Mouse (Mus musculus) forebrain, embryonic 16.5 days (tissue): ENCODE measurements around the gene Camta1. TPM values are rescaled to one million over a fixed set of nuclear protein-coding genes. Genes with fewer than 3 reads are reported as not detected.
A peak's percentile ranks its signal among the peaks of the same experiment; 100 is the strongest.

ENCODE experiments used
- ATAC-seq: fragments of 200-750 bp; cut with Nextera tagmentation; 2 replicates; pipeline ENCODE4 v1.8.0; 2017; ENCODE audit warnings: mild to moderate bottlenecking, moderate library complexity
- H3K27ac ChIP-seq: fragments of 300-500 bp; sonication (generic); 2 replicates; pipeline ENCODE4 v1.5.1; 2014; ENCODE audit warnings: low read length, control low read depth
- H3K27me3 ChIP-seq: fragments of 300-500 bp; sonication (generic); replicated peaks from 2 replicates; pipeline ENCODE4 v1.6.1; 2014; ENCODE audit warnings: low read length; ENCODE audit not compliant: control insufficient read depth, insufficient read depth
- H3K36me3 ChIP-seq: fragments of 300-500 bp; sonication (generic); 2 replicates; pipeline ENCODE4 v1.6.1; 2014; ENCODE audit not compliant: control insufficient read depth, insufficient read depth
- H3K4me1 ChIP-seq: fragments of 300-500 bp; sonication (generic); replicated peaks from 2 replicates; pipeline ENCODE4 v1.6.1; 2014; ENCODE audit warnings: low read length; ENCODE audit not compliant: control insufficient read depth, insufficient read depth
- H3K4me2 ChIP-seq: fragments of 300-500 bp; sonication (generic); 2 replicates; pipeline ENCODE4 v1.6.1; 2014; ENCODE audit warnings: mild to moderate bottlenecking, low read length, control low read depth
- H3K4me3 ChIP-seq: fragments of 300-500 bp; sonication (generic); replicated peaks from 2 replicates; pipeline ENCODE4 v1.5.1; 2014; ENCODE audit warnings: mild to moderate bottlenecking, low read length, control low read depth
- H3K9ac ChIP-seq: fragments of 300-500 bp; sonication (generic); replicated peaks from 2 replicates; pipeline ENCODE4 v1.6.1; 2014; ENCODE audit warnings: low read depth, low read length, control low read depth
- H3K9me3 ChIP-seq: fragments of 300-500 bp; sonication (generic); 2 replicates; pipeline ENCODE4 v1.6.1; 2016; ENCODE audit warnings: low read length; ENCODE audit not compliant: control insufficient read depth
- WGBS: fragments of 180-500 bp; shearing (Covaris S2); extraction: QIAGEN DNeasy Blood & Tissue Kit; methylation state at CpG from one replicate; pipeline ENCODE4 v1.1.7; 2014; 5-methylcytosine and 5-hydroxymethylcytosine counted together
- polyA plus RNA-seq: library from polyadenylated mRNA; unstranded; fragments of >200 nt; fragmentation: Nextera tagmentation; extraction: Ambion mirVana; gene quantifications from 2 replicates; pipeline ENCODE4 v1.2.1, GENCODE M21; 2015

Gene Camta1
- polyA plus RNA-seq, 1 experiment from 2014 or later, result 123 TPM

DNA sequence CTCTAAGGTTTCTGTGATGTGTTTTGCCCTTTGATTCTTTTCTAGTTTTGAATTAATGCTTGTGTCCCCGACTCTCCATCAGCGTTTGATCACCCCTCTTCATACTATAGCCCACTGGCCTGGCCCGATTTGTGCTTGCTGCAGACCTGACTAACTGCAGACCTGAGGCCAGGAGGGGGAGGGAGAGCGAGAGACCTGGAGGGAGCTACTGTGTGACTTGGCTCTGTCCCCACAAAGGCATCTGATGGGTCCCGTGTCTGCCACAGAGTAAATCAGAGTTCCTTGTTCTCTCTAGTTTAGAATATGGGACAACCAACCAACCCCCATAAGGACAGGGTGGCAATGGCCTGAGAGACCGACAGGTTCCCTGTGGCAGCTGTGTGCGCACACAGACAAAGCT lies 522.7 kb downstream of the Camta1 start:
- H3K9ac ChIP-seq, result no peak overlapping the region
- no peak overlapping the region for H3K4me2 ChIP-seq
- 83% methylated on average over 7 of the region's 7 CpGs for WGBS
- H3K27me3 ChIP-seq, result no peaks in the 10 kb centered on the region; the same call in 1 of the 2 replicates
- no peak overlapping the region for H3K4me3 ChIP-seq
- H3K9me3 ChIP-seq, result no peaks in the 10 kb centered on the region
- no peaks in the 10 kb centered on the region for H3K4me1 ChIP-seq
- H3K36me3 ChIP-seq, result no peaks in the 10 kb centered on the region
- no peak for ATAC-seq
- H3K27ac ChIP-seq, result no peak overlapping the region

DNA sequence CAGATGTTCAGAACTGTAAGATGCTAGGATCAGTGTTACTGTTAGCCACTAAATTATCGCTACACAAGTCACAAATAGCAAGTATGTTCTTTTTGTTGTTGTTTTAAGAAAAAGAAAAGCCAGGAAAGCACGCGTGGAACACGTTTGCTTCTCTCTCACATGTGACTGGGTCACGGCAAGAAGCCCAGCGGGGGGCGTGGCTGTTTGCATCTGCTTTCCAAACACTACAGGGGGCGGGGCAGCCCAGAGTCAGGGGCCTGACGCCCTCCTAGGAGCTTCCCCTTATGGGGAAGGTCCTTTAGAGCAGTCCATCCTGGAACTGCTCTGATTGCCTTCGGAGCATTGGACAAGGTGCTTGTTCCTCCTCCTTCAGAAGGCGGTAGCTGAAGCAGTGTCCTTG lies 524.1 kb downstream of the Camta1 start:
- no peaks in the 10 kb centered on the region for H3K4me1 ChIP-seq
- H3K27me3 ChIP-seq, result no peaks in the 10 kb centered on the region; the same call in 1 of the 2 replicates
- 30% methylated on average over 11 of the region's 11 CpGs for WGBS
- no peak overlapping the region for H3K9ac ChIP-seq
- H3K4me2 ChIP-seq, result no peak overlapping the region
- H3K9me3 ChIP-seq, result no peaks in the 10 kb centered on the region
- no peaks in the 10 kb centered on the region for H3K36me3 ChIP-seq
- H3K27ac ChIP-seq, result no peak overlapping the region
- no peak overlapping the region for H3K4me3 ChIP-seq
- ATAC-seq, result no peak

DNA sequence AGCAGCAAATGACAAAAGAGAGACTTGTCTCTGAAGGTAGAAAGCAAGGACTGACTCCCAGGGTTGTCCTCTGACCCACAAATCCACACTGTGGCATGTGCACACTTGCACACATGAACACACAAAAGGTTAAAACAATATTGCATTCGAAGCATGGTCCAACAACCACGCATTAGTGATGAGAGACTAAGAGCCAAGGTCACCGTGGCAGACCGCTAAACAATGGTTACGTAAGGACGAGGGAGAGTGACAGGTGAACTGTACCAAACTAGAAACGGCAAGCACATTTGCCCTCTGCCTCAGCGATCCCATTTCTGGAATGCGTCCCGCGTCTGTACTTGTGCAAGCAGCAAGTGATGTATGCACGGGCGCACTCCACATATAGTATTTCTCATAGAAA lies 525.3 kb downstream of the Camta1 start:
- Histone ChIP-seq H3K4me2 (no peak overlapping the region), H3K4me1 (peaks cover 2% of the 10 kb centered on the region; the same call in 1 of the 2 replicates), H3K9ac (no peak overlapping the region), H3K27ac (no peak overlapping the region), H3K36me3 (no peaks in the 10 kb centered on the region), H3K9me3 (no peaks in the 10 kb centered on the region), H3K4me3 (no peak overlapping the region), H3K27me3 (no peaks in the 10 kb centered on the region; the same call in 1 of the 2 replicates)
- 83% methylated on average over 13 of the region's 13 CpGs for WGBS
- no peak for ATAC-seq

DNA sequence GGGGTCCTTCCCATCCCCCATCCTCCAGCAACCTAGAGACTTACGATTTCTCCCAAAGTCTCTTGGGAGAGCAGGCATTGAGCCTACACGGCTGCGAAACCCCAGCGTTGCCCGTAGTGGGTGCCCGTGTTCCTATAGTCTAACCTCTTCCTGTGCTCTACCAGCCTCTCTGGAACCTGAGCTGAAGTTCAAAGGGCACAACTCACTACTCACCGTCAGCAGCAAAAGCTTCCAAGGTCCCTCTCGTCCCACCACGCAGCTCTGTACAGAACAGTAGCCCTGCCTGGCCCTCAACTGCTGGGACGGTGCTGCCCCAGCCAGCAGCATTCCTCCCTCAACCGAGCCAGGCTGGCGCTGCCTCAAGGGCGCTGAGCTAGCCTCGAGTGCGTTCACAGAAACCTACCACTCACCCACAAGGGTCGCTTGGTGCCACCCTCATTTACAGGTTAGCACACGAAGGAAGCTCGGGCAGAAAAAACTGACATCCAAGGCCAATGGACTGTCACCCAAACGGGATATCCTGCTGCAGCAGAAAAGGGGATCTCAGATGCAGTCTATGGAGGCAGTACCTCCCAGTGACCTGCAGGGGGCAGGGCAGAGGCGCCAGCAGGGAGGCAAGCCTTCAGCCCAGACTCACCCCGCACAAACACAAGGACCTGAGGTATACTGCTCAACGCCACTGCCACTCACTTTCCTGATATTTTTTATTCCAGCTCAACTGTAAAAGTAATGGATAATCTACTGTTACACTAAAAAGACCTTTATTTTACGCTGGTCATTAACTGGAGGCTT lies 526.5 kb downstream of the Camta1 start:
- H3K4me3 ChIP-seq, result no peak overlapping the region
- no peak overlapping the region for H3K9ac ChIP-seq
- H3K27ac ChIP-seq, result no peak overlapping the region
- WGBS, result 45% methylated on average over 23 of the region's 23 CpGs
- H3K27me3 ChIP-seq, result no peaks in the 10 kb centered on the region; the same call in 1 of the 2 replicates
- H3K36me3 ChIP-seq, result no peaks in the 10 kb centered on the region
- no peak overlapping the region for H3K4me2 ChIP-seq
- peaks cover 2% of the 10 kb centered on the region; the same call in 1 of the 2 replicates for H3K4me1 ChIP-seq
- no peaks in the 10 kb centered on the region for H3K9me3 ChIP-seq
- no peak for ATAC-seq

DNA sequence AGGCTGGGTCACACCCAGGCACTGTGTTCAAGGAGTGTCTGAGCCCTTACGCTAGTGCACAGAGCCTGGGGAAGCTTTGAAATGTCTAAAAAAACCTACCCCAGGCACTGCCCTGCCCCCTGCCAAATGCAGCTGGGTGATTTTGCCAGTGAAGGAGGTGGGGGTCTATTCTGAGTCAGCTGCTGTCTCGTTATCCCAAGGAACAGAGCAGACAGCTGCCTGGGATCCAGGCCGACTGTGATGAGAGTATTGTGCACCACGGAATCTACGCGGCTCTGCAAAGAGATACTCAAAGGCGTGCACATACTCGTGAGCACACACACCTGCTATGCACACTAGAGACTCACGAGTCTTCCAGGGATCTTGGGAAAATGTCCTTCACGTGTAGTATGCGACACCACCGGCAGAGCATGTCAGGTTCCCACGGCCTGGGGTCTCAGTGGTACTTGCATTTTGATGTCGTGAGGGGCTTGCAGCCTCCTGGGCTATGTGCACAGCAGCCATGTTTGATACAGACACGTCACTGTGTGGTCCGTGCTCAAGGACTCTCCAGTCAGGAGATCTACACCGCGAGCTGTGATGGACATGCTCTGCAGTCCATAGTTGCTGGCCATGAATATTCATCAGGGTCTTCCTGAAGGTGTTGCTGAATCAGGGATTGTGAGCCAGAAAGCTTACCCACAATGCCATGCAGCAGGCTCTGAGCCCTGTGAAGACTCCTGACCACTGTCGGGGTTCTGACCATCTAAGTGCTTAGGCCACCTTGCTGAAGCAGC lies 529.4 kb downstream of the Camta1 start:
- Histone ChIP-seq H3K27ac (0 out of 2 replicates have a peak overlapping the region, but pooled peaks have one; percentile 28), H3K27me3 (no peaks in the 10 kb centered on the region), H3K9me3 (no peaks in the 10 kb centered on the region), H3K4me2 (no peak overlapping the region), H3K4me1 (peaks cover 4% of the 10 kb centered on the region; the same call in 1 of the 2 replicates), H3K36me3 (no peaks in the 10 kb centered on the region), H3K4me3 (no peak overlapping the region), H3K9ac (no peak overlapping the region)
- peak; percentile 78 for ATAC-seq
- 60% methylated on average over 19 of the region's 19 CpGs for WGBS

DNA sequence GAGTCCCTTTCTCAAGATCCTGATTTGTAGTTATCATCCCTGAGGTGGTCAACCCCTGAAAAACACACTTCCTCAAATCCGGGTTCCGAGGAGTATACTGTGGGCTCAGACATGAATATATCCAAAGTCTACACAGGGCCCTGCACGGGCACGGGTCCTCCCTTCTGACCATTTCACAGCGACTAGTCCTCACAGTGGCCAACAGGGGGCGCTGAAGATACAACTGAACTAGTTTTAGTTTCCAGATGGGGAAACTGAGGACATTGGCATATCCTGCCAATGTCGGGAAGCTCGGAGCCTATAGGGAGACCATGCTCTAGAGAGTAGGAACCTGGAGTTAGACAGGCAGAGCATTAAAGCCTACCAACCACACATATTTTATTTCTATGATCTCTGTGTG lies 530.7 kb downstream of the Camta1 start:
- no peaks in the 10 kb centered on the region for H3K27me3 ChIP-seq
- no peaks in the 10 kb centered on the region for H3K9me3 ChIP-seq
- H3K9ac ChIP-seq, result no peak overlapping the region
- 71% methylated on average over 8 of the region's 8 CpGs for WGBS
- no peak overlapping the region for H3K27ac ChIP-seq
- H3K4me1 ChIP-seq, result peaks cover 6% of the 10 kb centered on the region; the same call in 1 of the 2 replicates
- H3K36me3 ChIP-seq, result no peaks in the 10 kb centered on the region
- no peak overlapping the region for H3K4me3 ChIP-seq
- no peak for ATAC-seq
- H3K4me2 ChIP-seq, result no peak overlapping the region

DNA sequence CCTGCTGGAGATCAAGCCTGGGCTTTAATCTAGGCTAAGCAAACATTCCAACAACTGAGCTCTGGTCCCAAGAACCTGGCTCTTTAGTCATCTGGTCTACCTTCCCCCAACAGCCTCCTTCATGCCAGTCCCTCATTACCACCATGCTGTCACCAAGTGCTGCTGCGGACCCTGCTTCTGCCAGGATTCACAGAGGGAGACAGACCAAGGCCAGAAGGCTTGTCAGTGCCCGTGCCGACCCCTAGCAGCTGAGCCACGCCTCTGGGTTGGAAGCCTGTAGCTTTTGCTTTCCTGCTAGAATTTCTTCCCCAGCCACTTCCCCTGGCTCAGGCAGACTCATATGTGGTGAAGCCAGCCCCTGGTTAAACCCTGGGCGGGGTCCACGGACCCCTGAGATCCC lies 533.6 kb downstream of the Camta1 start:
- Histone ChIP-seq H3K36me3 (no peaks in the 10 kb centered on the region), H3K4me2 (no peak overlapping the region), H3K9me3 (no peaks in the 10 kb centered on the region), H3K9ac (no peak overlapping the region), H3K27me3 (no peaks in the 10 kb centered on the region), H3K4me1 (peaks cover 6% of the 10 kb centered on the region; the same call in 1 of the 2 replicates), H3K4me3 (no peak overlapping the region), H3K27ac (no peak overlapping the region)
- ATAC-seq, result no peak
- 83% methylated on average over 6 of the region's 6 CpGs for WGBS

DNA sequence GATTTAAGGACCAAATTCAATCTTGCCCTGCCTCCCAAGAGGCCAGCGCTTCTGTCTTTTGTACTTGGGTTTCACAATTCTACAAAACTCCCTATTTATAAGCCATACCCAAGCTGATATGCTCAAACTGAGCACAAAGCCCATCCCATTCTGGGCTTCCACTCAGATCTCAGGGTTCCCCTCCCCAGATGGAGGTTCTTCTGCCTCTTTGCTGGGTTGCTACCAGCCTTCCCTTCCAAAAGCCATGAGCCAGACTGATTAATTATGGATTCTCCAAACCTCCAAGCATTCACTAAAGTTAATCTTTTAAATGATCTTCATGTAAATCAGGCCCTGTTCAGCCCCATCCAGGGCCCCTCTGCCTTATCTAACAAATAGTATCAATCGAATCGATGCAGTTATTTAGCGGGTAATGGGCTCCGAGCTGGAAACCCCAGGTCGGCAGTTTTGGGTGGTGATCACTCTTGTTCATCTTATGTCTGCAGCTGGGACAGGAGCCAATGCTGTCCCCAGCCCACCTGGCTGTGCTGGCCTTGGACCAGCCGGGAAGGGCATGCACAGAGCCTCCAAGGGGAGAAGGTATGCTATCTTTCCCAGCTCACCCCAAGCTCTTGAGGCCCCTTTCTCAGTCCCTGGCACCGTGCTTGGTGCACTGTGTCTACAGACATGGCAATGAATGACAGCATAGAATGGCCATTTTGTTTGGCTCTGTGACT lies 534.5 kb downstream of the Camta1 start:
- no peak for ATAC-seq
- H3K27me3 ChIP-seq, result no peaks in the 10 kb centered on the region
- H3K9me3 ChIP-seq, result no peaks in the 10 kb centered on the region
- H3K4me3 ChIP-seq, result no peak overlapping the region
- 0 out of 2 replicates have a peak, but pooled peaks cover 4% of the 10 kb centered on the region for H3K4me1 ChIP-seq
- WGBS, result 88% methylated on average over 8 of the region's 8 CpGs
- H3K9ac ChIP-seq, result no peak overlapping the region
- H3K4me2 ChIP-seq, result no peak overlapping the region
- no peaks in the 10 kb centered on the region for H3K36me3 ChIP-seq
- no peak overlapping the region for H3K27ac ChIP-seq

DNA sequence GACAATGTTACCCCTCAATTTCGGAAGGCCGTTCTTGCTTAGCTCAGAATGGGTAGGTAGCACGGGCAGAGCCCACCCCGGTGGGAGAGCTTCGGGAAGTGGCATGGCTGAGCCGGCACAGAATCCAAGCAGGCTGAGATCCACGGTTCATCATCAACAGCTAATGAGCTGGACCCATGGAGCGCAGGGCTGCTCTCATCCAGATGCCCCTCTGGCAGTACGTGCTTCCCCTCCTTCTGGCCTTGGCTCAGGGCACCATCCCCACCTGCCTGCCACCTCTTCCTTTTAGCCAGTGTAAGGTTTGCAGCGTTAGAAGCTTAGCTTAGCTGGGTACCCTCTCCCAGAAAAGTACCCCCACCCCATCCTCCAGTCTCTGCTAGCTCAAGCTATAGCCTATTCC lies 545.2 kb downstream of the Camta1 start:
- Histone ChIP-seq H3K4me3 (no peak overlapping the region), H3K27ac (no peak overlapping the region), H3K27me3 (peaks cover 4% of the 10 kb centered on the region; the same call in 1 of the 2 replicates), H3K4me2 (no peak overlapping the region), H3K4me1 (0 out of 2 replicates have a peak, but pooled peaks cover 2% of the 10 kb centered on the region), H3K9ac (no peak overlapping the region), H3K36me3 (no peaks in the 10 kb centered on the region), H3K9me3 (no peaks in the 10 kb centered on the region)
- WGBS, result 71% methylated on average over 10 of the region's 10 CpGs
- ATAC-seq, result no peak
